Mouse (Mus musculus) left cerebral cortex, postnatal 4 days (tissue): ENCODE measurements at regions not wholly inside any gene's neighbourhood (a gene's known extent, or its start where the extent isn't known, plus 50 kb on each side); places are given as distances from the start of the nearest gene placed in this dataset.

Source experiments
- DNase-seq: peaks from one replicate; pipeline ENCODE4 v3.0.0-alpha.2; 2022
- intact Hi-C: fragments of 180-260 bp; cut with DNase I; formaldehyde crosslinking; loops from one replicate; pipeline ENCODE4 v1.15.1; 2025

DNA sequence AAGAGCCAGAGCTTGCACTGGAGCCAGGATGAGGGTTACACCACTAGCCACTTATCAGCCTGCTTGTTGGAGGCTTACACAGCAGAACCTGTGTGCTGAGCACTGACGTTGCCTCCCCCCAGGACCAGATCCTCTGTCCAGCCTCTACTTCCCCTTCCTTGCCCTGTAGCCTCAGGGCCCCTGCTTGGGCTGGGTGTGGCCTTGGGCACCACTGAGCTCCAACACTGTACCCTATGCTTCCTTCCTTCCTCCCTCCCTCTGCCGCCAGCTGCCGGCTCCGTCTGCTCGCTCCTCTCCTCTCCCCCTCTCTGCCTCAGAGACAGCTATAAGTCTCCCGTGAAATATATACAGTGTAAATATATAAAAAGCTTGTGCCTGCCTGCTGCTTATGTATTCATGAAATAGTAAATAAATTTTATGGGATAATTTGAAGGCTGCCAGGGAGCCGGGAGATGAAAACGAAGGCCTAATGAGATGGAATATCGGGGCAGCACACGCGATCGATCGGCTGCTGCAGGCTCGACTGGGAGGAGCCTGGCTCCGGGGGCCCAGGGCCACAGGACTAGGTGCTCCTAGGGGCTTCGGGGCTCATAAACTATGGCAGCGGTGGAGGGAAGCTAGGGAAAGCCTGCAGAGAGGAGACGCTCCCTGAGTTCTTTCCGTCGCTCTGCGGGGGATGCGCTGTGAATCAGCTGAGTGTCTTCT, 135.6 kb downstream of the Rbm19 start:
- intact Hi-C loops = no loop called here

DNA sequence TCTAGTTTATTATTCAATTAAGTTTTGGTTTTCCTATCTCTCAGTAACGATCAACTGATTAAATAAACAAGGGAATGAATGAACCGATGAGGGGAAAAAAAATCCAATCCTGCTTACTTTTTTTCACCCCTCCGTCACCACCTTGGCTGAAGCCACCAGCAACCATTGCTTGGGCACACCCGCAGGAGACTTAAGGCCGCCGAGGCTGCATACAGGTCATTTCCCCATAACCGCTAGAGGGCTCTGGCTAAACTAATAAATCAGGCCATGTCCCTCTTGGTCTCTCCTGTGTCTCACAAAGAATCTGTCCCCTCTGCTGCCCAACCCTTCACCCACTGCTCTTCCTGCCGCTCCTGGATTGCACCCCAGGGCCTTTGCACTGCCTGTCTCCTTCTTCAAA, 136.3 kb downstream of the Rbm19 start:
- peak; percentile 61 for DNase-seq
- intact Hi-C loops = no loop called here

More for the DNA sequence above, 135.6 kb downstream of the Rbm19 start:
- DNase-seq = peak; percentile 56

DNA sequence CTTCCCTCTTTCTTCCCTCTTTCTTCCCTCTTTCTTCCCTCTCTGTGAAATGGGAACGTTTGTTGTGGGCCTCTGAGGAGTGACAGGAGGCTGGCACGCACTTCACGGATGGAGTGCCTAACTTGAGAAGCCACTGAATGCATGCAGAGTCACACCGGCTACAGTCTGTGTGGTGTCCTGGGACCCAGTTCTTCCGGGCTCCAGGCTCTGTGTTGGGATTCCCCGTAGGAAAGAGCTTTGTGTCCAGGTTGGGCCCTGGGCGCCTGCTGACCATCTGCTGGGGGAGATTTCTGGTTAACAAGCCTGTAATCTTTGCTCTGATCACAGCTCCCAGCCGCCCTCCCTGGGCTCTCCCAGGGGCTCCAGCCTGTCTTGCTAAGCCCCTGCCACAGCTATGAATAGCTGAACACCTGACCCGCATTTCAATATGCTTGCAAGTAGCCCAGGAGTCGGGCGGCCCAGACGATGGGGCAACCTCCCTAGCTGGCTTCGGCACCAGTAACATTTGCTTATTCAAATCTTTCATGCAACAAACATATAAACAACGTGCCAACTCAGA, 146.5 kb downstream of the Rbm19 start:
- DNase-seq = no peak
- intact Hi-C loops = no loop called here

DNA sequence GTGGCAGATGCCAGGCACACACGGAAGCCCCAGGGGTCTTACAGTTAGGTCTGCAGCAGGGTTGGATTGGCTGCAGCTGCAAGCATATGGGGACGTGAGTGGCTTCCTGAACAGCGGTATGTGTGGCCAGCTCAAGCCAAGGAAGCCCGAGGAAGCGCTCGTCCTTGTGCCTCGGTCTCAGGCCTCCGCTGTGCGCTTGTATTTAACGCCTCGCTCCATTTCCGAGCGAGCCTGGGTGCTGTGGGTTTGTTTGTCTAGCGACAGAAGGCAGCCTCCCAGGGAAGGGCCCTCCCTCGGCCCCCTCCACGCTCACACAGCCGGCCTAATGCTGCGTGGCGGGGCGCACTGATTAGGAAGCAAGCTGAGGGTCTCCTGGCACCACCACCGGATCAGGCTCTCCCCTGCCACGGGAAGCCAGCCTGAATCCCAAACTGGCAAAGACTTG, 153.2 kb downstream of the Rbm19 start:
- intact Hi-C loops = no loop called here
- DNase-seq = peak; percentile 71

DNA sequence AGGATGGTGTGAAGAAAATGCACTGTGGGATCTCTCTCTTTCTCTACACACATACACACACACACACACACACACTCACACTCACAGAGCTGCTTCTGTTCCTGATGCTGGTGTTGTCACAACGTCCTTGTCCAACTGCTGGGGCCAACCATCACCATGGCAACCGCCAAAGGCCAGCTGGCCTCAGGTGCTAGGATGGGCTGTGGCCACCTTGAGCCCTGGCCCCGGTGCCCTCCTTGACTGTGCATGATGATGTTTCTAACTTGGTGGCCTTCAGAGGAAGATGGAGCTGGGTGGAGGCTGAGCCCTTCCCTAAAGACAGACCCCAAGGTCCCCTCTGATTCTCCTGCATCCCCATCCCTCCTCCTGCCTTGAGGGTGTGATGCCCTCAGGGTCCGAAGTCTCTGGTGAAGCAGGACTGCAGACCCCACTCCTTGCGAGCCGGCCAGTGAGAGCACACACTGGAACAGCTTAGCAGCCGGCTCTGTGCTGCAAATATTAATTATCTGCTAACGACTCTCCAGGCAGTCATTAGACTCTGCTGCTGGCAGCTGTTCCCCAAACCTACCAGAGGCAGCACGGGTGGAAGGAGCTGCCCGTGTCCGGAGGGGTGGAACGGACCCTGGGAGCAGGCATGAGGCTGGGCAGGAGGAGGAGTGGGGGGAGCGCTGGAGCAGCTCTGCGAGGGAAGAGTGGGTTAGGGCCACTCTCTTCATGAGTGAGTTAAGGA, 154.8 kb downstream of the Rbm19 start:
- peak; percentile 46 for DNase-seq
- intact Hi-C loops = no loop called here

DNA sequence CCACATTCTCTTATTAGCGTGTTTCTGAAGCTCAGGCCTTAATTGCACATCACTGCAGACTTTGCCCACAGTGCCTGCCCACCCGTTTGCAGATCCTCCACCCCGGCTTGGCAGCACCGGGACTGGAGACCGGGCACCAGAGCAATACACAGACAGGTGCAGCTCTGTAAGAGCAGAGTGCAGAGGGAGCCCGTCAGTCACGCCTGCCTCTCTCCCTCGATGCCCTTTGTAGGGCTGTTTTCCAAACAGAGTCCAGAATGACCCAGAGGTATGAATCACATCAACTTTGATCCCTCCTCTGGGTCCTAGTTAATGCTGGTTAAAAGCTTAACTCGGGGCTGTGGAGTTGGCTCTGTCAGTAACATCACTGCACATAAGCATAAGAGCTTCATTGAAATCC, 155.3 kb upstream of the Lhx5 start:
- DNase-seq = no peak
- intact Hi-C loops = no loop called here

DNA sequence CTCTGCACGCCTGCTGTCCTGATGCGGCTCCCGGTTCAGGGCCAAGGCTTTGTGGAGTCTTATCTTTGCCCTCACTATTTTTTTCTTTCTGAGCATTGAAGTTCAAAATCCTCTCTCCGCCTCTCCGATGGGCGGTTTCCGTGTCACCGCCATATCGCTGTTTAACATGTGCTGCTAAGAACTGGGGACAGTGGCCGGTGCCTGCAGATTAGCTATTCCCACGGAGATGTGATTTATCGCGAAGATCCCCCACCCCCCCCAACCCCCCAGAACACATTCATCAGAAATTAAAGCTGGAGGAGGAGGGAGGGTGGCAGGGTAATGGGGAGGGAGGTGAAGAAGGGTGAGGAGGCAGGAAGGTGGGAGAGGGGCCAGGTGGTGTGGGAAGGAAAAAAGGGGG, 151.2 kb upstream of the Lhx5 start:
- intact Hi-C loops = no loop called here
- DNase-seq = no peak

DNA sequence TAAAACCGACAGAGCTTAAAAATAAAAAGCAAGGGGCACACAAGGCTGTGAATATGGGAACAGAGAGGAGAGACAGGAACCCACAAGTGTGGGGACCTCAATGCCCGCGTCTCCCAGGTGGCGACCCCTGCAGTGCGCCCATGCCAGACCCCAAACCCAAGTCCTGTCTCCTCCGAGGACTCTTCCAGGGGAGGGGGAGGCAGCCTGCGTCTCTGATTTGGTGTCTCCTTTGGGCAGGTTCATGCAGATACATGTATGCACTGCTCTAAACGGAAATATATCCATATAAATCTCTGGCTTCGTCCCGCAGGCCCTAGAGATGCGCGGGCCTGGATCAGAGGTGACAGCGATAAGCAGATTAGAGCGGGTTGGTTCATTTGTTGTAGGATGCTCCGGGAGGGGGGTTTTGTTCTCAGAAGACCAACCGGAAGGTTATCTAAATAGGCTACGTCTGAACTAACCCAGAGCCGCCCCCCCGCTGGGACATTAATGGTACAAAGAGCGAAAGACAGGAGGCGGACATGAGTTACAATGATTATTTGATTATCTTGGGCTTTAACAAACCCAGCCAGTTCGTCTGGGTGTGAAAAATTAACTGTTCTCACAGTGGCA, 150.4 kb upstream of the Lhx5 start:
- DNase-seq = peak; percentile 39
- intact Hi-C loops = no loop called here

DNA sequence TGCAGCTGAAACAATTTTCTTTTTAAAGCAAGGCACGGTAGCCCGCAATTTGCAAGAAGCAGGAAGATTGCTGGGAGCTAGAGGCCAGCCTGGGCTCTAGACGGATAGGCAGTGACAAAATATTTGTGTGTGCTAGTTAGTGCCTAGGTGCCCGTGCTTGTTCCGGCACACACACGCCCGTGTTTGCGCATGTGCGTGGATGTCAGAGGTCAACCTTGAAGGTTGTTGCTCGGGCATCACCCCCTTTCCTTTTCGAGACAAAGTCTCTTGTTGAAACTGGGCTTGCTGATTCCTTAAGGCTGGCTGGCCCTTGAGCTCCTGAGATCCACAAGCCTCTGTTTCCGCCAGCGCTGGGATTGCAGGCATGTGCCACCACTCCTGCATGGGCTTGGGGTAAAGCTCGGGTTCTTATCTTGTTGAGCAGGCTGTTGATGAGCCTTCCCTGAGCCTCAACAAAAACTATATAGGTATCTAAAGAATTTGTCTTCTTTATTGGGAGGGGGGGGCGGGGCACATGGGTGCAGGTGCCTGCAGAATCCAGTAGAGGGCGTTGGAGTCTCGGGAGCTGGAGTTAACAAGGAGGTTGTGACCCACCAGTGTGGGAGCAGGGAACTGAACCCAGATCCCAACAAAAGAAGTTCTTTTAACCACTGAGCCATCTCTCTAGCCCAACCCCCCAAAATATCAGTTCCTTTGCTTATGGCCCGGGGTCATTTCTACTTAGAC, 149.5 kb upstream of the Lhx5 start:
- intact Hi-C loops = no loop called here
- no peak for DNase-seq

DNA sequence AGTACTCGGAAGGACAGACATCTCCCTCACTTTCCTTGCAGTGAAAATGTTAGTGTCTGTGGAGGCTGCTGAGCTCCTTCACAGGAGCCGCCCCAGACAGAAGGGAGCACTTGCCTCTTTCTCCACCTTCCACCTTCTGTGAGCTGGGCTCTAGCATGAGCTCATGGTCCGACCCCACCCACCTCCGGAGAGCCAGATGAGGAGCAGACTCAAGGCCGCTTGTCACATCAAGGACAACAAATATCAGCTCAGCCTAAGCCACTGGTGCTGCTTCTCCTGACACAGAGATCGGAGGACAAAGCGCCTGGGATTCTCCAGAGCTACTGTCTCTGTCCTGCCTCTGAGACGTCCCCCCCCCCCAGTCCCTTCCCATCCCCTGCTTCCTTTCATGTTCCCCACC, 146.9 kb upstream of the Lhx5 start:
- no peak for DNase-seq
- intact Hi-C loops = no loop called here

DNA sequence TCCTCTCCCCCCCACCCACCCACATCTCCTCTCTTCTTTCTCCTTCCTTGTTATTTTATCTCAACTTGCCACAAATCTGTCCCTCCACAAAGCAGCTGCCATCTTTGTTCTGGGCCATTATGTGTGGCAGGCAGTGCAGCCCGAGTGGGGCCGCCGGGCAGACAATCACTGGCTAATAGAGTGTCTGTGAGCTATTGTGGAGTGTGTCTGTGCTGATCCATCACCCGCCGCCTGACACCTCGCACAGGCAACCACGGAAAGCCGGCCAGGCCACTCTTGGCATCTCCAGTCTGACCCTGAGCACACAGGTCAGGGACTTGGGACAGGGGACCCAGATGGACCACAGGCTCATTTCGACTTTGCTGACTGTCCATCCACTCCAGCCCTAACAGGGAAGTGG, 146.5 kb upstream of the Lhx5 start:
- no peak for DNase-seq
- intact Hi-C loops = no loop called here

DNA sequence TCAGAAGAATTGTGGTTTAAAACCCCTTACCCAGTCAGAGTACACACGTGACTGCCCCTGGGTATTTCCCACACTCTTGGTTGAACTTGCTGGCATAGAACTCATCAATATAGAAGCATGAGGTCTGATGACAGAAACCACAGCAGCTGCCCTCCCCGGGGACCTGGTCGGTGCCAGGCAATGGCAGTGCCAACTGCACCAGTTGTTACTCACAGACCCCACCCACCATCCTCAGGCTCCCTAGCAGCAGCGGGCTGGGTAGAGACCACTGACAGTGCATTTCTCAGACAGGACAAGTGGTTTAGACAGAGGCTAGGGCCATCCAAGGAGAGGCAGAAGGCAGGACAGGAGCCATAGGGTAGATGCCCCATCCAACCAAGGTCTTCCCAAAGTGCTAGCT, 144.7 kb upstream of the Lhx5 start:
- peak; percentile 93 for DNase-seq
- intact Hi-C loops = no loop called here

DNA sequence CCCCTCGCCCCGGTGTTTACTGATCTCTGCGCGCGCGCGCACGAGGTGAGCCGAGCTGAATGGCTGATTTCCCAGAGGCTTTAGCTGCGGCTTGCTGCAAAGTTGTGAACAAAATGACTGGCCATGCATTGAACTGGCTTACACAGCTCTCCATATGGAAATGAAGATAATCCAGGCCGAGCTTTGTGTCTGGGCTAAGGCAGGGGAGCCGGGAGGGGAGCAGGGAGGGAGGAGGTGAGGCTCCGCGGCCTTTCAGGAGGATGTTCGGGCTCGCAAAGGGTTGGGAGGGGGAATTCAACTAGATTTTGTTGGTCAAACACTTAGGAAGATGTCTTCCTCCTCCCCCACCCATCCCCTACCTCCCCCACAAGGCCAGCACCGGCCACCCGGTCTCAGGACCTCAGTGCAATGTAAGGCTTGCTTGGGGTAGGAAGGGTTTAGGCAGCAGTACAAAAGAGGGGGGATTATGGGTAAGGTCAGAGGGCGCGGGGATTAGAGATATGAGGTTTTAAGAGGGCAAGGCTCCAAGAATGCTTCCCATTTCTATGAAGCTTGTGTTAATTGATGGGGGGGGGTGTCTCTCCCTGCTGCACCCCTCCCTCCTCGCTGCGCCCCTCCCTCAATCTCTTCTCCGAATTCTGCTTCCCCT, 143.3 kb upstream of the Lhx5 start:
- intact Hi-C loops = no loop called here
- no peak for DNase-seq

DNA sequence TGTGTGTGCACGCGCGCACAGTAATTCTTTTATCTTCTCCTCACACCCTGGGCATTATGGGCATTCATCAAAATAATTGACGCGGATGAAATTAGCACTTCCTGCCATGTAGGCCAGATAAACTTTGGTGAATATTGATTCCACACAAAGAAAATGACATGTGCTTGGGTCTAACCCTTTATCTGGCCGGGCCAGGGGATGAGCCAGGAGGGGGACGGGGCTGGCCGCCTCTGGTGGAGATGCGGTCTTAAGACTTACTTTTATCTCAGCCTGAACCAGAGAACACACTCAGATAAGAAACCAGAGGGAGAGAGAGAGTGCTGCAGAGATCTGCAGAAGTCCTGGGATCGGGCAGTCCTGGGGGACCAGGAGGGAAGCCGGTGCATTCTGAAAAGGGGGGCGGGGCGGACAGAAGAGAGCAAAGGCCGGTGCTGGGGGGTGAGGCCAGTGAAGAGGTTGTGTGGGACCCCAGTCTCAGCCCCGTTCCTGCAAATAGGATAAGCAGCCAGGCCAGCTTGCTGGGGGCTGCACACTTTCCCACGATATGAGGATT, 136.9 kb upstream of the Lhx5 start:
- DNase-seq = no peak
- intact Hi-C loops = no loop called here

DNA sequence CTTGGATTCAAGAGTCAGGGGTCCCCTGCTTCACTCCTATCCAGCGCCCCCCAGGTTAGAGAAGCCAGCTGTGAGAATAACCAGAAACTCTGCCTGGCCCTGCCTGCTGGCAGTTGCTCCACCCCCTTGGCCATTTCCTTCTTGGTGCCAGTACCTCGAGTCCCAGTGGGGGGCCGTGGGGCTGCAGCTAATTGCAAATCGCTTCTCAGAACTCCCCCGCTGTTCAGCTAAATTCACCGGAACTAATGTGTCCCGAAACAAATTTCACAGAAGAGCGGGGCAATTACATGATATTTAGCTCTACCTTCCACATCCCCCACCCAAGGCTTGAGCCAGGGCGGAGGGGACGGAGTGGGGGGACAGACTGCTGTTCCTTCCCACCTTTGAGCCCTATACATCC, 134.3 kb upstream of the Lhx5 start:
- intact Hi-C loops = no loop called here
- DNase-seq = peak; percentile 75

DNA sequence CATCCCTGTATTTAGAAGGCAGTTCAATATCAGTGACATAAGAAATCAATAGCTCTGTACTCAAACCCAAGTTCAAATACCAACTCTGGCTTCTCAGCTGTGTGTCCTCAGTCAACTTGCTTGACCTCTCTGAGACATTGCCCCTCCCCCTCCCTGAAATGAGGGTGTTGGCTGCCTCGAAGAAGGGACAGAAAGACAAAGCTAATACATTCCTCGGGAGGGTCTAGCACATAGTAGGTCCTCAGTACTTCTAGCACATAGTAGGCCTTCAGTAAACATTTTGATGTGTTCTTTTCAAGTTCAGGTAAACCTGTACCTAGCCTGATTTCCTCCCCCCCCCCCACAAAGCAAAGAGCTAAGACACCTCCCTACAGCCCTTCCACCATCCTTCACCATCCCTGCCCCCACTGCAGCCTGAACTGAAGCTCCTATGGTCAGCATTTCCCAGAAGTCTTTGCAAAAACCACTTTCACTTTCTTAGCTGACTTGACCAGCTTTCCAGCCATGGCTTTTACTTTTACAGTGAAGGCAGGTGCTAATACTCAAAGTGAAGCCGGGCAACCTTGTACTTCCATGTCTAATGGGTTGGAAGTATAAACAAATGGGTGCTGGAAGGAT, 133.7 kb upstream of the Lhx5 start:
- intact Hi-C loops = no loop called here
- no peak for DNase-seq

DNA sequence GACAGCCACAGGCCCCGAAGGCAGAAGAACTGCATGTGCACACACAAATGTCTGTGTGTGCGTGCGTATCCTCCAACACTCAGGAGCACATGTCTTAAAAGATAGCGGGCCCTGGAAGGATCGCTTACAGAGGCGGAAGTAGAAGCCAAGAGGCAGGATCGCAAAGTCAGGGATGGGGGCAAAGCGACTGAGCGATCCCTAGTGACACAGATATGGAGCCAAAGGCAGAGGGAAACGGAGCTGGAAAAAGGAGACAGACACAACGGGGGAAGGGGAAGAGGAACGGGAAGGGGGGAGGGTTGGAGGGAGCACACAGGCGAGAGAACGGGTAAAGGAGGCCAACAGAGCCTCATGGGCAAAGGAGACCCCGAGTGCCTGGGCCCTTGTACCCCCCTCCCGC, 129.8 kb upstream of the Lhx5 start:
- DNase-seq = no peak
- intact Hi-C loops = no loop called here

DNA sequence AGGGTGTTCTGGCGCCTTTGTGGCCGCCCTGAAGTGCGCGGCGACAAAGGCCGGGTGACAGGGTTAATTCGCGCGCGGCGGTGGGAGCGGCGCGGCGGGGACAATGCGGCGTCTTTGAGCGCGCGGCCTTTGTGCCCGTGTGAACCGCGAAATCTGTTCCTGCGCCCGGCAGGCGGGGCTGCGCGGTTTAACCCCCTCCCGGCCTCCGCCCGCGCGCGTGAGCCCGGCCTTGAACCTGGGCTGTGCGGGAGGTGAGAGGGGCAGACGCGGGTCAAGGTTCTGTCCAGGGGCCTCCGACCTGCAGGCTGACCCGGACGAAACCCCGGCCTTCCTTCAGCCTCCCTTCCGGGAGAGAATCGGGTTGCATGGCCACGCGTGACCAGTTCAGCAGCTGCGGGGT, 129.2 kb upstream of the Lhx5 start:
- intact Hi-C loops = no loop called here
- peak; percentile 25 for DNase-seq

DNA sequence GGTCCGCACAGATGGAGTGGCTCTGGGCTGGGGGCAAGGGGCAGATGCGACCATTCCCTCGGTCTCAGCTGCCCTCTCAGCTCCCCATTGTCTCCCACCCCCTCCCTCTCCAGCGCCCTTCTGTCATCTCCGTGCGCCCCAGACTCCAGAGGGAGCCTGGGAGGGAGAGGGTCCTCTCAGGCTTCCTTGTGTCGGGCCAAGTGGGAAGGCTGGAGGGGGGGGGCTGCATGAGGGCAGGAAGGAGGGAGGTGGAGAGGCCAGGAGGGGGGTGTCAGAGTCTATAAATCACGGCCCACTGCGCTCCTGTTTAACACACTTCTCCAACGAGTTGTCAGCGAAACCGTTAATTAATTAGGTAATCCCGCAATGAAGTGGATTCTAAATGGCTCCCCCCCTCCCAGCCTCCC, 127.2 kb upstream of the Lhx5 start:
- intact Hi-C loops = no loop called here
- DNase-seq = peak; percentile 59

DNA sequence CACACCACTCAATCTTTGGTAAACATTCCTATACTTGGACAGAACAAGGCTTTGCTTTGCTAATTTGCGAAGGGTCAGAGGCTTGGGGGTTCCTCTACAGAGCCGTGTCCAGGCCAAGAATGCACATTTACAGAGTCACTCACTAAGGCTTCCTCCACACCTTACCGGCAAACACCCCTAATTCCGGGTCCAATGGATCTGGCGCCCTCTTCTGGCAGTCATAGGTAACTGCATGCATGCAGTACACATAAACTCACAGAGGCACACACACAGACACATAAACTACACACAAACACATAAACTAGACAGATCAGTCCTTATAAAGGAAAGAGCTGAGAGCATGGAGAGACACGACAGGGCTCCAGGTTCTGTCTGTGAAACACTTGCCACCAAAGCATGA, 119.2 kb upstream of the Lhx5 start:
- intact Hi-C loops = no loop called here
- DNase-seq = no peak
